Mouse (Mus musculus): ENCODE data around the gene 4921511M17Rik.
"Not testable (repeated sequence)": the region's sequence is repeated elsewhere in the genome, so short reads cannot be mapped to it uniquely, and the experiment has no call there.

Gene 4921511M17Rik

DNA sequence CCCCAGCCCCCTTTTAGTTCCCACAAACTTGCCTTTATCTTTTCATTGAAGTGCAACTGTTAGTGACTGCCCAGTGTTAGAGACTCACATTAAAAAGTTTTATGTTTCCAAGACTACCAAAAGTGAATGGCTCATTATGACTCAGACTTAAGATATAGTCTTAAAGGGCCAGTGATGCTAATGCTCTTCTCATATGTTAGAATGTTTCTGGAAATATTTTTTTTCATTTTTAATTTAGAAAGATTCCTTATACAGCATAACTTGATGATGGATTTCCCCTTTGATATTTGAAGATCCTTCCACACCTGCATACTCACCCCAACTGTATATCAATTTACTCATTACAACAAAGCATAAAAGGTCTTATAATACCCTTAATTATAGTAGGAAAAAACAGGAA is at the start of gene 4921511M17Rik:
Gene 4921511M17Rik, minus strand, starts transcription at position 101 of the 400 bp plus-strand sequence.
- DNase-seq (ENCODE audit: low read depth in 2 of 2, low spot score in 2 of 2) = not testable (repeated sequence)

DNA sequence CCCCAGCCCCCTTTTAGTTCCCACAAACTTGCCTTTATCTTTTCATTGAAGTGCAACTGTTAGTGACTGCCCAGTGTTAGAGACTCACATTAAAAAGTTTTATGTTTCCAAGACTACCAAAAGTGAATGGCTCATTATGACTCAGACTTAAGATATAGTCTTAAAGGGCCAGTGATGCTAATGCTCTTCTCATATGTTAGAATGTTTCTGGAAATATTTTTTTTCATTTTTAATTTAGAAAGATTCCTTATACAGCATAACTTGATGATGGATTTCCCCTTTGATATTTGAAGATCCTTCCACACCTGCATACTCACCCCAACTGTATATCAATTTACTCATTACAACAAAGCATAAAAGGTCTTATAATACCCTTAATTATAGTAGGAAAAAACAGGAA is 21.3 kb upstream of the 4921511M17Rik start, which contains the start of gene Gm10057:
Gene Gm10057, minus strand, starts transcription at position 101 of the 400 bp plus-strand sequence.
- DNase-seq (ENCODE audit: low read depth in 2 of 2, low spot score in 2 of 2) = not testable (repeated sequence)

DNA sequence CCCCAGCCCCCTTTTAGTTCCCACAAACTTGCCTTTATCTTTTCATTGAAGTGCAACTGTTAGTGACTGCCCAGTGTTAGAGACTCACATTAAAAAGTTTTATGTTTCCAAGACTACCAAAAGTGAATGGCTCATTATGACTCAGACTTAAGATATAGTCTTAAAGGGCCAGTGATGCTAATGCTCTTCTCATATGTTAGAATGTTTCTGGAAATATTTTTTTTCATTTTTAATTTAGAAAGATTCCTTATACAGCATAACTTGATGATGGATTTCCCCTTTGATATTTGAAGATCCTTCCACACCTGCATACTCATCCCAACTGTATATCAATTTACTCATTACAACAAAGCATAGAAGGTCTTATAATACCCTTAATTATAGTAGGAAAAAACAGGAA is 21.1 kb downstream of the 4921511M17Rik start, which contains the start of gene Samt1:
Gene Samt1, minus strand, starts transcription at position 101 of the 400 bp plus-strand sequence.
- DNase-seq (ENCODE audit: low read depth in 2 of 2, low spot score in 2 of 2) = not testable (repeated sequence)

DNA sequence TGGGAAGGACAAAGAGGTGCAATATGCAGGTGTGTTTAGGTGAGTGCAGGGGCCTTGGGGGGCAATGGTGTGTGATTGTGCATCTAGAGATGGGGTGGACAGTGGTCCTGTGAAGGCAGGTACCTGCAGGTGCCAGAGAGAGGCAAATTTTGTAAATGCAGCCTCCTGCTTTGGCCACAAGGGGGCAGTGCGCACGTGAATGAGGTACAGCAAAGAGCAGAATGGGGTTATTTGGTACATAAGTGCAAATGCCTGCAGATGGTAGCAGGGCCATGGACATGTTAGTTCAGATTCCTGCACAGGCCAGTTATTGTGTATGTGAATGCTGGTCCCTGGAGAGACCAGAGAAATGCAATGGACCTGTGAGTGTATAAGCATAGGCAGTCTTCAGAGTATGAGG is 56.7 kb downstream of the 4921511M17Rik start:
- DNase-seq (ENCODE audit: low read depth in 2 of 2, low spot score in 2 of 2) = not testable (repeated sequence)

DNA sequence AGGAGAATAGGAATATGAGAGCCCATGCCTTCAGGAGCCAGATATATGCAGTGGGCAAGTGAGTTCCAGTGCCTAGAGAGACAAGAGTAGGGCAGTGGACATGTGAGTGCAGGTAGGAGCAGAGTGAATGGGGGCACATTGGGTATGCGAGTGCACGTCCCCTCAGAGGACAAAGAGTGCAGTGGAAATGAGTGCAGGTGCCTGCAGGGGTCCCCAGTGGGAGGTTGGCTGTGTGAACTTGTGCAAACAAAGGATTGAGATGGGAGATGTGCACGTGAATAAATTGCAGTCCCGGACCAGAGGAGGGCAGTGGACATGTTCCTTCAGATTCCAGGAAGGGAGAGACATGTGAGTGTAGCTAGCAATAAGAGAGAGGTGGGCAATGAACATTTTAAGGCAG is 57.2 kb downstream of the 4921511M17Rik start:
- DNase-seq (ENCODE audit: low read depth in 2 of 2, low spot score in 2 of 2) = not testable (repeated sequence)

DNA sequence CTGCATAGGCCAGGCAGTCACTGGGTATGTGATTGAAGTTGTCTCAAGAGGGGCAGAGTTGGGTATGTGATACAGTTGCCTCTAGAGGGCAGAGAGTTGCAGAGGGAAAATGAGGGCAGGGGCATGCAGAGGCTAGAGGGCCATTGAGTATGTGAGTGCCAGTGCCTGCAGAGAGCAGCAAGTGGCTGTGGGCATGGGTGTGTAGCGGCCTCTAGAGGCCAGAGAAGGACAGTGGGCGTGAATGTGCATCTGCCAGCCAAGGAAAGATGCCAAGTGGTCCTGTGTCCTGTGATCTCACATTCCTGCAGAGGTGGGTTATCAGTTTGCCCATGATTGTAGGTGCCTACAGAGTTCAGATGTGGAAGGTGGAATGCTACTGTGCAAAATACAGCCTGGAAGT is 59.2 kb downstream of the 4921511M17Rik start:
- no peak for DNase-seq (ENCODE audit: low read depth in 2 of 2, low spot score in 2 of 2)
